ENCODE assay signal across 11 mouse cellular contexts in genomic region chr11:85837291-85837647, GRCm38 (mm10). TPM values are rescaled to one million over a fixed set of nuclear protein-coding genes. Genes with fewer than 3 reads are reported as not detected.
DNase-seq lines count a peak whose midpoint lies in the region; ATAC-seq lines count a peak whose summit lies in the region.
"Had no signal": no experiment of that assay in that cellular context is flagged by ENCODE, and none has a peak within 500 bp of the region (broad histone marks: within the 10 kb centered on the region; RNA-seq: fewer than 3 reads in every experiment).

No protein-coding gene starts in this region.

- no peaks in the 10 kb centered on the region for H3K9me3 ChIP-seq in hindbrain, embryonic 12.5 days (replicated peaks)
- H3K9me3 ChIP-seq in neural tube, embryonic 13.5 days = no peaks in the 10 kb centered on the region

- peak overlapping the region; percentile 49 for H3K4me3 ChIP-seq in hindbrain, embryonic 12.5 days
- H3K4me3 ChIP-seq in neural tube, embryonic 13.5 days = peak overlapping the region; percentile 42

- H3K4me2 ChIP-seq in hindbrain, embryonic 12.5 days (replicated peaks) = peak overlapping the region; percentile 45
- peak overlapping the region; percentile 60 for H3K4me2 ChIP-seq in neural tube, embryonic 13.5 days

- 0 out of 2 replicates have a peak overlapping the region, but pooled peaks have one; percentile 25 for H3K27ac ChIP-seq in hindbrain, embryonic 12.5 days
- no peak overlapping the region for H3K27ac ChIP-seq in neural tube, embryonic 13.5 days (replicated peaks)

- H3K4me1 ChIP-seq in hindbrain, embryonic 12.5 days = peaks cover 33% of the 10 kb centered on the region
- H3K4me1 ChIP-seq in neural tube, embryonic 13.5 days (replicated peaks) = peaks cover 45% of the 10 kb centered on the region

- 1% methylated on average over 18 of the region's 18 CpGs for WGBS in hindbrain, embryonic 12.5 days
- 2% methylated on average over 18 of the region's 18 CpGs for WGBS in neural tube, embryonic 13.5 days

- H3K9ac ChIP-seq in hindbrain, embryonic 12.5 days = peak overlapping the region; percentile 48
- peak overlapping the region; percentile 63 for H3K9ac ChIP-seq in neural tube, embryonic 13.5 days

- intact Hi-C loops in left cerebral cortex, postnatal 14 days (cut with DNase I) = no loop called here

- peaks cover 89% of the 10 kb centered on the region for H3K27me3 ChIP-seq in hindbrain, embryonic 12.5 days
- peaks cover 97% of the 10 kb centered on the region for H3K27me3 ChIP-seq in neural tube, embryonic 13.5 days

- no peaks in the 10 kb centered on the region for H3K36me3 ChIP-seq in hindbrain, embryonic 12.5 days
- H3K36me3 ChIP-seq in neural tube, embryonic 13.5 days = no peaks in the 10 kb centered on the region

- no peak for ATAC-seq in hindbrain, embryonic 12.5 days (ENCODE audit: low FRiP score)
- ATAC-seq in neural tube, embryonic 13.5 days (ENCODE audit: low read depth) = no peak
- no peak for ATAC-seq in megakaryocyte progenitor cell, adult 5-6 weeks (replicated peaks; ENCODE audit: poor library complexity)

- peak; percentile 65 for DNase-seq in embryo, embryonic 10.5 days (ENCODE audit: low spot score)
- DNase-seq in embryo, embryonic 9.5 days (ENCODE audit: extremely low spot score) = no peak
- peak; percentile 41 for DNase-seq in kidney, postnatal 14 days
- DNase-seq in kidney, adult 18-20 months = no peak
- no peak for DNase-seq in left cerebral cortex, postnatal 14 days (ENCODE audit: low spot score in 2 of 2)
- DNase-seq: lung, postnatal 14 days; right cerebral cortex, postnatal 4 days had no signal

RNA-seq across cellular contexts. Expression of gene Tbx2, which starts 4.9 kb away (rescaled TPM):
- polyA plus RNA-seq in hindbrain, embryonic 12.5 days (2016; fragmentation: Nextera tagmentation; extraction: Ambion mirVana) = 3.8 and 4.9 TPM in 2 replicates
- 1.6 and 1.7 TPM in 2 replicates for polyA plus RNA-seq in neural tube, embryonic 13.5 days (2015; fragmentation: Nextera tagmentation; extraction: Ambion mirVana)
- total RNA-seq in megakaryocyte progenitor cell, adult 5-6 weeks (2015) = 0.10 TPM in 1 of 2 replicates, not detected in the other
- total RNA-seq in megakaryocyte progenitor cell, adult 5-6 weeks (2017) = not detected in 2 replicates
- 1 to 10 TPM; 2.9 to 3.6 TPM for total RNA-seq in left cerebral cortex, postnatal 14 days (2021)

RNA-seq across cellular contexts. Expression of gene Gm11444, which starts 12.9 kb away (rescaled TPM):
- polyA plus RNA-seq in hindbrain, embryonic 12.5 days (2016; fragmentation: Nextera tagmentation; extraction: Ambion mirVana) = not detected in 2 replicates
- polyA plus RNA-seq in neural tube, embryonic 13.5 days (2015; fragmentation: Nextera tagmentation; extraction: Ambion mirVana) = not detected in 2 replicates
- total RNA-seq in megakaryocyte progenitor cell, adult 5-6 weeks (2015) = not detected in 2 replicates
- not detected in 2 replicates for total RNA-seq in megakaryocyte progenitor cell, adult 5-6 weeks (2017)
- not detected for total RNA-seq in left cerebral cortex, postnatal 14 days (2021)
- total RNA-seq: gastrocnemius, postnatal 4 days had no signal

RNA-seq across cellular contexts. Expression of gene Tbx4, which starts 49.0 kb away (rescaled TPM):
- polyA plus RNA-seq in hindbrain, embryonic 12.5 days (2016; fragmentation: Nextera tagmentation; extraction: Ambion mirVana) = 0.57 and 0.94 TPM in 2 replicates
- 0.25 and 0.59 TPM in 2 replicates for polyA plus RNA-seq in neural tube, embryonic 13.5 days (2015; fragmentation: Nextera tagmentation; extraction: Ambion mirVana)
- not detected in 2 replicates for total RNA-seq in megakaryocyte progenitor cell, adult 5-6 weeks (2015)
- total RNA-seq in megakaryocyte progenitor cell, adult 5-6 weeks (2017) = not detected in 2 replicates
- under 1 TPM; 0.59 to 0.61 TPM for total RNA-seq in left cerebral cortex, postnatal 14 days (2021)

Comparison
In these comparisons a context has a peak if more than half of its experiments do, and no peak if none do; other contexts are left out.
1. DNase-seq: peak in embryo, embryonic 10.5 days (single experiment) and kidney, postnatal 14 days (single experiment); none in embryo, embryonic 9.5 days (single experiment), kidney, adult 18-20 months (single experiment) and left cerebral cortex, postnatal 14 days (0 of 2).